Mouse (Mus musculus) CH12.LX (cell line): ENCODE measurements around the gene Grxcr1. TPM values are rescaled to one million over a fixed set of nuclear protein-coding genes. Genes with fewer than 3 reads are reported as not detected.

ENCODE experiments used
- DNase-seq: peaks from one replicate; pipeline ENCODE4 v3.0.0-alpha.2; 2013; ENCODE audit errors: extremely low read depth
- H3K27ac ChIP-seq: 2 replicates; pipeline ENCODE4 v1.5.1; 2012; ENCODE audit warnings: low read depth, mild to moderate bottlenecking, control low read depth, moderate library complexity; ENCODE audit not compliant: insufficient read depth
- H3K27me3 ChIP-seq: replicated peaks from 2 replicates; pipeline ENCODE3; 2012; ENCODE audit warnings: inconsistent platforms
- H3K36me3 ChIP-seq, 2 experiments: replicated peaks in 1 of 2; 2 replicates each; pipeline versions ENCODE3 to v1.6.1; 2012; ENCODE audit warnings: inconsistent platforms in 1 of 2, low read length in 1 of 2, mild to moderate bottlenecking in 1 of 2, mixed read lengths in 1 of 2, moderate library complexity in 1 of 2; ENCODE audit not compliant: control insufficient read depth in 1 of 2, insufficient read depth in 1 of 2
- H3K4me1 ChIP-seq, 2 experiments: 2 replicates each; pipeline ENCODE4 v1.6.1; 2012; ENCODE audit warnings: inconsistent platforms in 1 of 2, moderate library complexity in 1 of 2; ENCODE audit not compliant: insufficient read depth in 2 of 2, control insufficient read depth in 1 of 2
- H3K4me2 ChIP-seq: 2 replicates; pipeline ENCODE4 v1.6.1; 2012; ENCODE audit warnings: low read depth, mild to moderate bottlenecking, control low read depth; ENCODE audit not compliant: poor library complexity, insufficient read depth, severe bottlenecking
- H3K4me3 ChIP-seq, 3 experiments: fragments of 150-350 bp in 1 of 3; sonication (generic) in 1 of 3; replicated peaks in 1 of 3; 2 replicates each; pipeline versions ENCODE3 to v1.5.1; 2011 to 2012; ENCODE audit warnings: low read depth in 2 of 3, low read length in 2 of 3, mild to moderate bottlenecking in 2 of 3, moderate library complexity in 2 of 3, control low read depth in 1 of 3, improper control_type of control experiment in 1 of 3, inconsistent platforms in 1 of 3, mixed read lengths in 1 of 3; ENCODE audit not compliant: poor library complexity in 1 of 3
- H3K79me2 ChIP-seq: replicated peaks from 2 replicates; pipeline ENCODE4 v1.6.1; 2012; ENCODE audit warnings: mild to moderate bottlenecking, moderate library complexity; ENCODE audit not compliant: control insufficient read depth, poor library complexity, insufficient read depth, severe bottlenecking; ENCODE audit errors: extremely low read depth
- H3K9ac ChIP-seq: 2 replicates; pipeline ENCODE4 v1.6.1; 2012; ENCODE audit warnings: low read depth, mild to moderate bottlenecking, control low read depth, moderate library complexity; ENCODE audit not compliant: insufficient read depth
- H3K9me3 ChIP-seq: replicated peaks from 2 replicates; pipeline ENCODE3; 2012; ENCODE audit warnings: low read length, inconsistent platforms, mixed read lengths
- BHLHE40 ChIP-seq: IDR thresholded peaks from 2 replicates; pipeline ENCODE4 v1.6.1; 2011; ENCODE audit warnings: mild to moderate bottlenecking, low read depth, low read length, improper control_type of control experiment
- CHD2 ChIP-seq: IDR thresholded peaks from 2 replicates; pipeline ENCODE4 v1.6.1; 2011; ENCODE audit warnings: low read length, improper control_type of control experiment
- EP300 ChIP-seq: IDR thresholded peaks from 2 replicates; pipeline ENCODE4 v1.6.1; 2011; ENCODE audit warnings: low read length, improper control_type of control experiment
- ETS1 ChIP-seq: conservative IDR thresholded peaks from 2 replicates; pipeline ENCODE4 v1.6.1; 2012; ENCODE audit warnings: low read depth, mild to moderate bottlenecking, inconsistent platforms, low read length, improper control_type of control experiment, moderate library complexity
- IRF4 ChIP-seq: IDR thresholded peaks from 2 replicates; pipeline ENCODE4 v1.6.1; 2014; ENCODE audit warnings: low read depth, mild to moderate bottlenecking, inconsistent platforms, low read length, improper control_type of control experiment
- JUN ChIP-seq: IDR thresholded peaks from 2 replicates; pipeline ENCODE4 v1.6.1; 2011; ENCODE audit warnings: low read depth, mild to moderate bottlenecking, low read length, improper control_type of control experiment, moderate library complexity; ENCODE audit not compliant: insufficient read depth
- MAX ChIP-seq: IDR thresholded peaks from 2 replicates; pipeline ENCODE4 v1.6.1; 2011; ENCODE audit warnings: low read length, improper control_type of control experiment
- MAZ ChIP-seq: IDR thresholded peaks from 2 replicates; pipeline ENCODE4 v1.6.1; 2012; ENCODE audit warnings: low read depth, mild to moderate bottlenecking, inconsistent platforms, low read length, improper control_type of control experiment, moderate library complexity
- MEF2A ChIP-seq: IDR thresholded peaks from 2 replicates; pipeline ENCODE4 v1.6.1; 2014; ENCODE audit warnings: low read depth, mild to moderate bottlenecking, inconsistent platforms, low read length, improper control_type of control experiment, borderline replicate concordance
- NELFE ChIP-seq: IDR thresholded peaks from 2 replicates; pipeline ENCODE4 v1.6.1; 2011; ENCODE audit warnings: low read depth, low read length, improper control_type of control experiment
- PAX5 ChIP-seq: IDR thresholded peaks from 2 replicates; pipeline ENCODE4 v1.6.1; 2012; ENCODE audit warnings: low read length, inconsistent platforms, mixed read lengths
- RCOR1 ChIP-seq: conservative IDR thresholded peaks from 2 replicates; pipeline ENCODE4 v1.6.1; 2012; ENCODE audit warnings: low read depth, mild to moderate bottlenecking, inconsistent platforms, low read length, improper control_type of control experiment
- SIN3A ChIP-seq: IDR thresholded peaks from 2 replicates; pipeline ENCODE4 v1.6.1; 2012; ENCODE audit warnings: low read length, improper control_type of control experiment, inconsistent platforms
- TCF12 ChIP-seq: IDR thresholded peaks from 2 replicates; pipeline ENCODE4 v1.6.1; 2014; ENCODE audit warnings: low read depth, mild to moderate bottlenecking, inconsistent platforms, low read length, improper control_type of control experiment
- dilution Hi-C: fragments of 300-500 bp; cut with MboI; formaldehyde crosslinking; loops from 2 replicates; pipeline ENCODE4 v1.14.3; 2020; ENCODE audit warnings: low sequenced_read_pairs; ENCODE audit not compliant: extremely low pct_unique_long_range_greater_than_20kb, extremely low pct_ligation_motif_present
- in situ Hi-C: fragments of 300-500 bp; cut with MboI; formaldehyde crosslinking; loops from 3 replicates; pipeline ENCODE4 v1.14.3; 2019; ENCODE audit warnings: low sequenced_read_pairs, low pct_ligation_motif_present, low pct_unique_long_range_greater_than_20kb, mixed read lengths
- polyA plus RNA-seq: library from polyadenylated mRNA; unstranded; fragments of >175 nt; gene quantifications from 2 replicates; pipeline ENCODE4 v1.2.1, GENCODE M21; 2012; ENCODE audit warnings: low read depth; ENCODE audit not compliant: insufficient read length
- total RNA-seq, 2 experiments: library from RNA; depleted of rRNA; stranded (reverse); fragments of 300-350 nt in 1 of 2; fragments of >200 nt in 1 of 2; gene quantifications; 2 replicates each; pipeline ENCODE4 v1.2.3; 2012 to 2014

Gene Grxcr1
- total and polyA plus RNA-seq, 3 experiments: not detected

DNA sequence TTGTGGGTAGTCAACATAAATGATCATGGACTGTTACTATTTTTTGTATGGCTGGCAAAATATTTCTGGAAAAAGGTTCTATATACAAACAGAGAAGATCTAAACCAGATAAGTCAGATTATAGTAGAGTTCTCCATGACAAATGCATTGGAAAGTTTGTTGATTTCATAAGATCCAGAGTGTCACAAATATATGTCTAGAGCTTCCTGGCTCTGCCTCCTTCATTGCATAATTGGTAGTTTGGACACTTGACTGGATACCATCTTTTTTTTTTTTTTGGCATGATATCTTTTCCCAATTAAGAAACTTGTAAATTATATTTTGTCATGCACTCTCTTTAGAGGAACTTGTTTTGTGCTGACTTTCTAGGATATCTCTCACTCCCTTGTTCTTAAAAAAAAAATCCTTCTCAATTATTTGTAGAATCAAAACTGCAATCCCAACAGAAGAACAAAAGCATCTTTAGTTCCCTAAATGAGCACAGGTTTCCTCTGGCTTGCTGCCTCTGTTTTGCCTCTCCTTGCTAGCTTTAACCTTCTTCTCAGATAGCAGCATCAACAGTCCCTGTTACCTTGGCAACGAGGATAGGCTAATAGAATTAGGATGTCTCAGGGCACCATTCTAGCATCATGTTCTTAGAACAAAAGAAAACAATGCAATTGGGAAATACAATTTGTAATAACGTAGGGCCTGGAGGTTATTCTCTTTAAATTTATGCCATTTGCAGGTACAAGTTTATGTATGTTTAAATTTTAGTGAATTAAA, 4.8 kb upstream of the Grxcr1 start:
- no peak for TF ChIP-seq RCOR1
- no peak overlapping the region for H3K4me3 ChIP-seq
- peaks cover 5 to 25% of the 10 kb centered on the region in 2 experiments; a peak in 3 of 4 replicates for H3K4me1 ChIP-seq
- H3K4me2 ChIP-seq: no peak overlapping the region
- no peaks in the 10 kb centered on the region for H3K27me3 ChIP-seq
- dilution Hi-C loops: no loop called here
- H3K9ac ChIP-seq: no peak overlapping the region
- in situ Hi-C loops: loop anchor here (10.0 kb wide), 1 partner anchor 88 kb away; no protein-coding TSS in a partner anchor
- H3K36me3 ChIP-seq: no peaks in the 10 kb centered on the region
- DNase-seq: no peak
- no peaks in the 10 kb centered on the region for H3K9me3 ChIP-seq
- no peaks in the 10 kb centered on the region for H3K79me2 ChIP-seq
- H3K27ac ChIP-seq: no peak overlapping the region

DNA sequence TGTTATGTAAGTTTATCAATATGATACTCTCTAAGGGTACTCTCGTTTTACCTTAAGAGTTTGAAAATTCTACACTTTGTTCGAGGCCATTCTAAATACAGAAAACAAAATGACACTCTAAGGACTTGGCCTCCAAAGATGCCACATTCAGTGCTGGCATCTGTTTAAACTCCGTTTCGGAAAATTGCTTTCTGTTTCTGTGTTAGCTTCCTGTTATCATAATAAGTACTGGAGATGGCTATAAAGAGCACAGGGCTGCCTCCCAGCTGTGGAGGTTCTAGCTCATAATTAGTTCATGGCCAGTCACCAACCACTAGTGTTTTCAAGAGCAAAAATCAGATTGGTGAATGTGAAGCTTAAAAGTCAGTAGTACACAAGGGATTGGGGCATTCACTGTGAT, 4.2 kb upstream of the Grxcr1 start:
- peak; percentile 49 for DNase-seq
- no peaks in the 10 kb centered on the region for H3K36me3 ChIP-seq
- H3K9ac ChIP-seq: peak overlapping the region; percentile 33; the same call in 1 of the 2 replicates
- no peak overlapping the region for H3K27ac ChIP-seq
- in situ Hi-C loops: loop anchor here (10.0 kb wide), 1 partner anchor 87 kb away; no protein-coding TSS in a partner anchor
- TF ChIP-seq RCOR1 (no peak), EP300 (peak; percentile 30; the same call in 1 of the 2 replicates), JUN (no peak), MAZ (no peak), CHD2 (0 out of 2 replicates have a peak, but pooled peaks have one; percentile 19), IRF4 (peak; percentile 42), NELFE (no peak), MAX (no peak), MEF2A (no peak), ETS1 (no peak), BHLHE40 (0 out of 2 replicates have a peak, but pooled peaks have one; percentile 9), SIN3A (0 out of 2 replicates have a peak, but pooled peaks have one; percentile 55), PAX5 (no peak), TCF12 (0 out of 2 replicates have a peak, but pooled peaks have one; percentile 18)
- no peak overlapping the region for H3K4me3 ChIP-seq
- no peaks in the 10 kb centered on the region for H3K27me3 ChIP-seq
- H3K4me2 ChIP-seq: peak overlapping the region; percentile 74; the same call in 1 of the 2 replicates
- no peaks in the 10 kb centered on the region for H3K9me3 ChIP-seq
- H3K79me2 ChIP-seq: no peaks in the 10 kb centered on the region
- dilution Hi-C loops: no loop called here
- peaks cover 12 to 31% of the 10 kb centered on the region in 2 experiments; a peak in 3 of 4 replicates for H3K4me1 ChIP-seq
